Mouse (Mus musculus) MEL (cell line): Measurements from ENCODE around the gene Cyp39a1.

Experiments
- BHLHE40 ChIP-seq: IDR thresholded peaks from 2 replicates; pipeline ENCODE4 v1.6.1; 2012; ENCODE audit warnings: low read depth, mild to moderate bottlenecking, inconsistent platforms, low read length, improper control_type of control experiment, borderline replicate concordance
- CTCF ChIP-seq, 3 experiments: IDR thresholded peaks in 2 of 3; conservative IDR thresholded peaks in 1 of 3; 2 replicates each; pipeline ENCODE4 v1.5.1; 2011 to 2012; ENCODE audit warnings: low read length in 3 of 3, low read depth in 2 of 3, mild to moderate bottlenecking in 2 of 3, improper control_type of control experiment in 1 of 3, inconsistent platforms in 1 of 3, mixed read lengths in 1 of 3, moderate library complexity in 1 of 3; ENCODE audit not compliant: control insufficient read depth in 1 of 3, insufficient read depth in 1 of 3, poor library complexity in 1 of 3, severe bottlenecking in 1 of 3
- EP300 ChIP-seq, 2 experiments: IDR thresholded peaks; 2 replicates each; pipeline ENCODE4 v1.6.1; 2011; ENCODE audit warnings: improper control_type of control experiment in 2 of 2, low read length in 2 of 2, low read depth in 1 of 2, mild to moderate bottlenecking in 1 of 2
- GABPA ChIP-seq: IDR thresholded peaks from 2 replicates; pipeline ENCODE4 v1.6.1; 2012; ENCODE audit warnings: low read depth, mild to moderate bottlenecking, inconsistent platforms, low read length, improper control_type of control experiment, moderate library complexity
- GATA1 ChIP-seq: IDR thresholded peaks from 2 replicates; pipeline ENCODE4 v1.6.1; 2011; ENCODE audit warnings: low read depth, low read length, improper control_type of control experiment
- POLR2A ChIP-seq, 2 experiments: IDR thresholded peaks; 2 replicates each; pipeline ENCODE4 v1.6.1; 2011 to 2012; ENCODE audit warnings: low read length in 2 of 2, mild to moderate bottlenecking in 2 of 2, control low read depth in 1 of 2, improper control_type of control experiment in 1 of 2, low read depth in 1 of 2, moderate library complexity in 1 of 2; ENCODE audit not compliant: control insufficient read depth in 1 of 2, insufficient read depth in 1 of 2, poor library complexity in 1 of 2
- POLR2AphosphoS2 ChIP-seq: IDR thresholded peaks from 2 replicates; pipeline ENCODE4 v1.6.1; 2011; ENCODE audit warnings: low read length, improper control_type of control experiment
- POLR2AphosphoS5 ChIP-seq: IDR thresholded peaks from 2 replicates; pipeline ENCODE4 v1.6.1; 2012; ENCODE audit warnings: low read depth, borderline replicate concordance, mild to moderate bottlenecking, inconsistent platforms, low read length, moderate library complexity, mixed read lengths
- RCOR1 ChIP-seq: IDR thresholded peaks from 2 replicates; pipeline ENCODE4 v1.6.1; 2012; ENCODE audit warnings: low read depth, mild to moderate bottlenecking, inconsistent platforms, low read length, improper control_type of control experiment
- SMC3 ChIP-seq: IDR thresholded peaks from 2 replicates; pipeline ENCODE4 v1.6.1; 2011; ENCODE audit warnings: low read depth, low read length, improper control_type of control experiment
- TAL1 ChIP-seq: IDR thresholded peaks from 2 replicates; pipeline ENCODE4 v1.6.1; 2012; ENCODE audit warnings: mild to moderate bottlenecking, inconsistent platforms, low read length, moderate library complexity, mixed read lengths
- USF2 ChIP-seq, 2 experiments: IDR thresholded peaks; 2 replicates each; pipeline ENCODE4 v1.6.1; 2011 to 2012; ENCODE audit warnings: improper control_type of control experiment in 2 of 2, low read length in 2 of 2, borderline replicate concordance in 1 of 2, inconsistent platforms in 1 of 2, low read depth in 1 of 2, mild to moderate bottlenecking in 1 of 2; ENCODE audit not compliant: insufficient read depth in 1 of 2
- ZMIZ1 ChIP-seq: IDR thresholded peaks from 2 replicates; pipeline ENCODE4 v1.6.1; 2012; ENCODE audit warnings: low read depth, mild to moderate bottlenecking, inconsistent platforms, low read length, improper control_type of control experiment, moderate library complexity

GRCm38 (mm10) chr17:43619156-43619555 is 48.1 kb upstream of the Cyp39a1 start:
- TF ChIP-seq CTCF (IDR thresholded peaks at IDR 0.05 in 2 of 3, conservative IDR thresholded peaks at IDR 0.05 in 1 of 3; ENCODE audit: control insufficient read depth in 1 of 3, insufficient read depth in 1 of 3, low read depth in 2 of 3, low read length in 3 of 3, poor library complexity in 1 of 3, severe bottlenecking in 1 of 3) (no peak), ZMIZ1 (no peak), GABPA (no peak), POLR2A (IDR thresholded peaks at IDR 0.05; ENCODE audit: control insufficient read depth in 1 of 2, insufficient read depth in 1 of 2, low read depth in 1 of 2, low read length in 2 of 2, poor library complexity in 1 of 2) (no peak), POLR2AphosphoS2 (no peak), RCOR1 (no peak), USF2 (IDR thresholded peaks at IDR 0.05; ENCODE audit: borderline replicate concordance in 1 of 2, insufficient read depth in 1 of 2, low read depth in 1 of 2, low read length in 2 of 2) (no peak), GATA1 (no peak), BHLHE40 (no peak), TAL1 (no peak), EP300 (IDR thresholded peaks at IDR 0.05; ENCODE audit: low read depth in 1 of 2, low read length in 2 of 2) (no peak), POLR2AphosphoS5 (no peak), SMC3 (no peak)
